Mouse (Mus musculus) midbrain, embryonic 10.5 days (tissue): ENCODE results near the gene 4930562C15Rik. TPM values are rescaled to one million over a fixed set of nuclear protein-coding genes. Genes with fewer than 3 reads are reported as not detected.

Source experiments
- DNase-seq: peaks from one replicate; pipeline ENCODE4 v3.0.0-alpha.2; 2017; ENCODE audit warnings: low spot score
- H3K27ac ChIP-seq: fragments of 300-500 bp; sonication (generic); replicated peaks from 2 replicates; pipeline ENCODE4 v1.5.1; 2016; ENCODE audit warnings: mild to moderate bottlenecking
- H3K27me3 ChIP-seq: fragments of 300-500 bp; sonication (generic); 2 replicates; pipeline ENCODE4 v1.6.1; 2016; ENCODE audit warnings: low read depth, mild to moderate bottlenecking; ENCODE audit not compliant: poor library complexity, severe bottlenecking
- H3K36me3 ChIP-seq: fragments of 300-500 bp; sonication (generic); 2 replicates; pipeline ENCODE4 v1.6.1; 2016; ENCODE audit warnings: mild to moderate bottlenecking, moderate library complexity
- H3K4me1 ChIP-seq: fragments of 300-500 bp; sonication (generic); 2 replicates; pipeline ENCODE4 v1.6.1; 2016
- H3K4me3 ChIP-seq: fragments of 300-500 bp; sonication (generic); 2 replicates; pipeline ENCODE4 v1.5.1; 2016; ENCODE audit warnings: mild to moderate bottlenecking, moderate library complexity
- H3K9me3 ChIP-seq: fragments of 300-500 bp; sonication (generic); replicated peaks from 2 replicates; pipeline ENCODE4 v1.6.1; 2016; ENCODE audit warnings: mild to moderate bottlenecking
- WGBS: fragments of 180-500 bp; shearing (Covaris S2); methylation state at CpG from one replicate; pipeline ENCODE4 v1.1.7; 2016; 5-methylcytosine and 5-hydroxymethylcytosine counted together
- polyA plus RNA-seq: library from polyadenylated mRNA; unstranded; fragments of >200 nt; fragmentation: Nextera tagmentation; extraction: Ambion mirVana; gene quantifications from 2 replicates; pipeline ENCODE4 v1.2.1, GENCODE M21; 2016

The 4930562C15Rik gene
- polyA plus RNA-seq, 1 experiment from 2014 or later: 0.30 TPM

DNA sequence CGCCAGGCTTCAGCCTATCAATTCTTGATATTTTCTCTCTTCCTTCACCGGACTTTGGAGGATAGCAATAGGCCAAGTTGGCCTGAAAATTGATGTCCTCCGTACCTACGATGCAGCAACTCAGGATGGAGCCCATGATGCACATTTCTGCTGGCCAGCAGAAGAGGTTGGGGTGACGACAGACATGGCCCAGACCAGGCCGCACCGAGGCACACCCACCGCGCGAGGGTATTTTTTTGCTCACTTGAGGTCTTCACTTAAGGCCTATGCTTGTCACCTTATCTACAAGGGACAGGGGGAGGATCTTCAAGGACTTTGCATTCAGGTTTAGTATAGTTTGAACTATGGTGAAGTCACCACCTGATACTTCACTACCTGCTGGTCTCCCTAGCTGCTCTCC lies 49.7 kb downstream of the 4930562C15Rik start:
- no peaks in the 10 kb centered on the region for H3K9me3 ChIP-seq
- H3K4me3 ChIP-seq: peak overlapping the region; percentile 70
- no peaks in the 10 kb centered on the region for H3K36me3 ChIP-seq
- no peaks in the 10 kb centered on the region for H3K27me3 ChIP-seq
- H3K27ac ChIP-seq: peak overlapping the region; percentile 96
- 91% methylated on average over 10 of the region's 10 CpGs for WGBS
- DNase-seq: no peak
- H3K4me1 ChIP-seq: peaks cover 38% of the 10 kb centered on the region

- Histone ChIP-seq H3K27ac (peak within 1 kb of the TSS; percentile 96), H3K4me1 (peaks cover 32% of the 10 kb centered on the region), H3K9me3 (no peaks in the 10 kb centered on the region), H3K4me3 (peak within 1 kb of the TSS; percentile 70), H3K36me3 (peaks cover 2% of the 10 kb centered on the region; the same call in 1 of the 2 replicates), H3K27me3 (no peaks in the 10 kb centered on the region)
- DNase-seq: peak; percentile 92
- WGBS: under 1% methylated on average over 57 of the region's 74 CpGs
These were observed 50.8 kb downstream of the 4930562C15Rik start, which contains the start of gene Mgrn1 for GRCm38 (mm10) chr16:4885760-4886689. Mgrn1 (plus strand) TSS chr16:4886249.

DNA sequence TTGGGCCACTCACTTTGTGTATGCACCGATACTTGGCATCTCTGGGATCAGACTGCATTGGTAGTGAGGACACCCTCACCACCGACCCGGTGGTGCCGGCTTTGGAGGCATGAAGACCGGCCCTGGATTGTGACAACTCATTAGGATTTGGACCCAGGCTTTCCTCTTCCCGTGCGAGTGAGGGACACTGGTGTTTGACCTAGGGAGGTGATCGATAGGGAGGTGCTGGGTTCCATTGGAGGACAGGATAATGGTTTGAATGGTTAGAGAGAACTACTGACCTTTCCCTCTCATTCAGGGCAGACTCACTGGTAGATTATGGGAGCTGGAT lies 51.4 kb downstream of the 4930562C15Rik start:
- WGBS: under 1% methylated on average over 8 of the region's 8 CpGs
- no peaks in the 10 kb centered on the region for H3K27me3 ChIP-seq
- peaks cover 2% of the 10 kb centered on the region; the same call in 1 of the 2 replicates for H3K36me3 ChIP-seq
- peak overlapping the region; percentile 96 for H3K27ac ChIP-seq
- peaks cover 26% of the 10 kb centered on the region for H3K4me1 ChIP-seq
- DNase-seq: no peak
- H3K4me3 ChIP-seq: peak overlapping the region; percentile 70
- H3K9me3 ChIP-seq: no peaks in the 10 kb centered on the region

GRCm38 (mm10) chr16:4890201-4890709 lies 55.0 kb downstream of the 4930562C15Rik start:
- no peak for DNase-seq
- Histone ChIP-seq H3K4me1 (peaks cover 22% of the 10 kb centered on the region), H3K27me3 (no peaks in the 10 kb centered on the region), H3K4me3 (no peak overlapping the region), H3K36me3 (peaks cover 7% of the 10 kb centered on the region), H3K9me3 (no peaks in the 10 kb centered on the region), H3K27ac (no peak overlapping the region)
- 81% methylated on average over 4 of the region's 4 CpGs for WGBS

DNA sequence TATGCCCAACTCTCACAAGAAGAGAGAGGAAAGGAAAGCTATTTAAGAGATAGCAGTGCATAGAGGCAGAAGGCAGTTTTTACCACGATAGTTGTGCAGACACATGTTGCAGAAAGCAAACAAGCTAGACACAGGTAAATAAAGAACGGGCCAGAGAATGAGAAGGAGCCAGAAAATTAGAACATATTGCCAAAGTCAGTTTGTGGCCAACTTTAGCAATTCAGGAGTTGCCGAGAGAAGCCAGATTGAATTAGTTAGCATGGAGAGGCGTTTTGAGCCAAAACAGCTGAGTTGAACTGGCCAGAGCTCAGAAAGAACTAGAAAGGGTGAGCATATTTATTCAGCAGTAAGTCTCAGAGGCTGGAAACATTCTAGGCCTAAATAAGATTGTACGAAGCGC lies 57.0 kb downstream of the 4930562C15Rik start:
- DNase-seq: no peak
- WGBS: 94% methylated on average over 6 of the region's 6 CpGs
- Histone ChIP-seq H3K27me3 (no peaks in the 10 kb centered on the region), H3K36me3 (peaks cover 7% of the 10 kb centered on the region), H3K9me3 (no peaks in the 10 kb centered on the region), H3K27ac (no peak overlapping the region), H3K4me3 (no peak overlapping the region), H3K4me1 (peaks cover 13% of the 10 kb centered on the region)

GRCm38 (mm10) chr16:4894201-4894908 lies 59.1 kb downstream of the 4930562C15Rik start:
- no peak for DNase-seq
- Histone ChIP-seq H3K4me3 (no peak overlapping the region), H3K27me3 (no peaks in the 10 kb centered on the region), H3K4me1 (no peaks in the 10 kb centered on the region), H3K36me3 (peaks cover 7% of the 10 kb centered on the region), H3K27ac (no peak overlapping the region), H3K9me3 (no peaks in the 10 kb centered on the region)
- WGBS: 85% methylated on average over 7 of the region's 7 CpGs

DNA sequence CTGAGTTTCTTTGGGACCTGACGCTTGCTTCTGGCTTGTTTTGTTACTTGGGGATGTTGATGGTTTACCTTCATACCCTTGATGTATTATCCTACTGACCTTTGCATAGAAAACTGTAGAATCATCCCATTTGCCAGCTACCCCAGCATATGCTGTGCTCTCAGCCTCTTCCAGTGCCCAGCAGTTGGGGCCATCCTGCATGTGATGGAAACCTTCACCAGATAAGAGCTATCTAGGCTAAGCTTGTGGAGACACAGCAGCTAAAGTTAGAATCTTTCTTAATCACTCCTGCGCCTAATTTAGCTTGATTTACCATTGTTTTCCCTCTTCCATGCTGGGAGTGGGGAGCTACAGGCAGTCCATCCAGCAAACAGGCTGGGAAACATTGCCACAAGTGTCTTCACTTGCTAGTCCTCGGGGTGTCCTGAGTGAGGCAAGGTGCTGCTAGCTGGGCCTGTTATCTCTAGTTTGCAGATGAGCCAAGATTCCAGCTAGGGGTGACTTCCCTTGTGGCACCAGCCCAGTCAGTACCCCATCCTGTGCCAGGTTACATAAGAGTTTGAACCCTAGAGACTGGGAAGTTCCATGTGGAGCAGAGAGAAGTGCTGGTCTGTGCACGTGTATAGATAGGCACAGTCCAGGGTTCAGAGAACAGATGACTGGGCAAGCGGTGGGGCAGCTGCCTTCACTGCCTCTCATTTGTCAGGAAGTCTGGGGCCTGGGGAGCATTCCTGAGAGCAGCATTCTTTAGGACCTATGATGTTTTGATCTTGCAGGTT lies 61.2 kb downstream of the 4930562C15Rik start:
- no peak for DNase-seq
- peaks cover 4% of the 10 kb centered on the region; the same call in 1 of the 2 replicates for H3K4me1 ChIP-seq
- no peak overlapping the region for H3K27ac ChIP-seq
- 81% methylated on average over 5 of the region's 5 CpGs for WGBS
- H3K27me3 ChIP-seq: no peaks in the 10 kb centered on the region
- H3K36me3 ChIP-seq: peaks cover 5% of the 10 kb centered on the region; the same call in 1 of the 2 replicates
- no peak overlapping the region for H3K4me3 ChIP-seq
- H3K9me3 ChIP-seq: no peaks in the 10 kb centered on the region

- H3K9me3 ChIP-seq: no peaks in the 10 kb centered on the region
- H3K27ac ChIP-seq: no peak overlapping the region
- H3K4me1 ChIP-seq: peaks cover 4% of the 10 kb centered on the region; the same call in 1 of the 2 replicates
- no peak overlapping the region for H3K4me3 ChIP-seq
- no peak for DNase-seq
- H3K27me3 ChIP-seq: no peaks in the 10 kb centered on the region
- H3K36me3 ChIP-seq: peaks cover 5% of the 10 kb centered on the region; the same call in 1 of the 2 replicates
- 47% methylated on average over 7 of the region's 7 CpGs for WGBS
These were observed 62.0 kb downstream of the 4930562C15Rik start for GRCm38 (mm10) chr16:4897146-4897730.

DNA sequence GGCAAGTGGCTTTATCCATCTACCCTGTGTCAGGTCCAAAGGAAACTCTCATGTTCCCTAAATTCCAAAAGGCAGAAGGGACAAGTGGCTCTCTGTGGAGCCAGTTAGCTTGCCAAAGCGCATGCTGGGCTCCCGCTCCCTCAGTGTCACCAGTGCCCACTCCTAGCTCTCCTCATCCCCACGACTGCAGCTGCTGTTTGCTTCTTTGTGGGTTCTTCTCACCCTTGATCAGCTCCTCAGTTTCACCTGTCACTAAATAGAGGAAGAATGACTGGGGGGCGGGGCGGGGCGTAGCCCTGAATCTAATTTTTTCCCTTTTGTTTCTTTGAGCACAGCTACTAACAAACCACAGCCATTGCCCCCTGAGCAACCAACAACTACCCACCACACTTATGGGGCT lies 63.7 kb downstream of the 4930562C15Rik start:
- Histone ChIP-seq H3K9me3 (no peaks in the 10 kb centered on the region), H3K27ac (no peak overlapping the region), H3K36me3 (peaks cover 5% of the 10 kb centered on the region; the same call in 1 of the 2 replicates), H3K27me3 (no peaks in the 10 kb centered on the region), H3K4me1 (peaks cover 4% of the 10 kb centered on the region; the same call in 1 of the 2 replicates), H3K4me3 (no peak overlapping the region)
- WGBS: 90% methylated on average over 6 of the region's 6 CpGs
- no peak for DNase-seq

- no peak for DNase-seq
- Histone ChIP-seq H3K9me3 (no peaks in the 10 kb centered on the region), H3K4me1 (peaks cover 4% of the 10 kb centered on the region; the same call in 1 of the 2 replicates), H3K27me3 (no peaks in the 10 kb centered on the region), H3K4me3 (no peak overlapping the region), H3K36me3 (no peaks in the 10 kb centered on the region), H3K27ac (no peak overlapping the region)
- 87% methylated on average over 2 of the region's 2 CpGs for WGBS
These were observed 64.5 kb downstream of the 4930562C15Rik start for GRCm38 (mm10) chr16:4899711-4900110.

DNA sequence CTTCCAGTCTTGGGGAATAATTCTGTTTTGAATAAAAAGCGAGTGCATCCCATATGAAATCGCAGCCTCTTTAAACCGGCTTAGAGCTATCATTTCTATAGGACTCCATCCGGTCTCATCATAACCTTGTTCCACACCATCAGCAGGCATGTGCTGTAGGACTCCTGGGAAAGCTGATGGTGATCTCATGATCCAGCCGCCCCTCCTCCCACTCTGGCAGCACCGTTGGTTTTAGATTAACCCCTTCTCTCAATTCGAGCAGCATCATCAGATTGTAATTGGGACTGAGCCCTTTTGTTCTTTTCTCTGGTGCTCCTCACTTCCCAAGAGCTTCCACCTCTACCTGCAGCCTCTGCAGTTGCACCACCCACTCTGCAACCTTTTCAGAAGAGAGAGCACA lies 66.0 kb downstream of the 4930562C15Rik start:
- Histone ChIP-seq H3K27me3 (no peaks in the 10 kb centered on the region), H3K36me3 (no peaks in the 10 kb centered on the region), H3K4me3 (no peak overlapping the region), H3K9me3 (no peaks in the 10 kb centered on the region), H3K4me1 (peaks cover 4% of the 10 kb centered on the region; the same call in 1 of the 2 replicates), H3K27ac (no peak overlapping the region)
- DNase-seq: no peak
- 70% methylated on average over 7 of the region's 7 CpGs for WGBS

DNA sequence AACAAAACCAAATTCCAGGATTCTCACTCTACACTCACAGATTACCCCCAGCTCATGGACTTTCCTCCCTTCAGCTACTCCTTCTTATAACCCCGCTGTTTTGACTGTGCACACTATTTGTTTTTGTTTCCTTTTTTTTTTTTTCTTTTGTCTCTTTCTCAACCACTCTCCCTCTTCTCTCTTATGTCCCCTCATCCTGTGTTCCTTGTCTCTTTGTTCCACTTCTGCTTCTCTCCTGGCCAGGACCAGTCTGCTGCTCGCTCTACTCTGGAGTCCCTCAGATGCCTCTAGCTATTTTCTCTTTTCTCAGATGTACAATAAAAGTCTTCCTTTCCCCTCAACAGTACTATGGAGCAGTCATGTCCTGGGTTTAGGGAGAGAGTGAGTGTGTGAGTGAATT lies 67.2 kb downstream of the 4930562C15Rik start:
- WGBS: 82% methylated on average over 2 of the region's 2 CpGs
- peaks cover 4% of the 10 kb centered on the region; the same call in 1 of the 2 replicates for H3K4me1 ChIP-seq
- no peaks in the 10 kb centered on the region for H3K27me3 ChIP-seq
- no peak overlapping the region for H3K4me3 ChIP-seq
- no peak overlapping the region for H3K27ac ChIP-seq
- H3K36me3 ChIP-seq: peaks cover 2% of the 10 kb centered on the region; the same call in 1 of the 2 replicates
- no peaks in the 10 kb centered on the region for H3K9me3 ChIP-seq
- no peak for DNase-seq
